Mouse (Mus musculus): ENCODE data around the gene Six5. TPM values are rescaled to one million over a fixed set of nuclear protein-coding genes. Genes with fewer than 3 reads are reported as not detected.
A peak's percentile ranks its signal among the peaks of the same experiment; 100 is the strongest.
"Not testable (repeated sequence)": the region's sequence is repeated elsewhere in the genome, so short reads cannot be mapped to it uniquely, and the experiment has no call there.

Gene Six5
- polyA plus RNA-seq, 1 experiment from 2014 or later = 5.9 TPM

DNA sequence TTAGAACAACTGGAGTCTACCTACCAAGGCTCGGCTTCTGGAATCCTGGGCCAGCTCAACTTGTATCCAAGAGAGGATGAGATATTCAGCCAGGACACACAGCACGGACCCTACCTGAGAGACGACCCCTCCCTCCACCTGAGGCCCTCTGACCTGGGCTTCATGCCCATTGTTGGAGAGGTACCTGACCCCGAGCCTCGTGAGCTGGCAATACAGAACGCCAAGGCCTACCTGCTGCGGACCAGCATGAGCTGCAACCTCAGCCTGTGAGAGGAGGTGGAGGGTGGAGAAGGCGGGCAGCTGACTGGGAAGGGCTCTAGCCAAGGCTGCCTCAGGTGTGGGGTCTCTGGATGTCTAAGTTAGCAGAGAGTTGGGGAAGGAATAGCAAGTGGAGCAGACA is 39.3 kb upstream of the Six5 start:
- Histone ChIP-seq H3K9ac (no peak overlapping the region), H3K27me3 (replicated peaks) (no peaks in the 10 kb centered on the region), H3K4me2 (no peak overlapping the region), H3K4me3 (no peak overlapping the region), H3K4me1 (peaks cover 12% of the 10 kb centered on the region), H3K9me3 (no peaks in the 10 kb centered on the region), H3K27ac (replicated peaks) (no peak overlapping the region), H3K36me3 (peaks cover 39% of the 10 kb centered on the region)
- no peak for ATAC-seq (ENCODE audit: extremely low read depth, insufficient number of reproducible peaks, low FRiP score, low TSS enrichment)
- WGBS = 90% methylated on average over 8 of the region's 8 CpGs

- H3K36me3 ChIP-seq = peaks cover 16% of the 10 kb centered on the region
- peaks cover 1% of the 10 kb centered on the region; the same call in 1 of the 2 replicates for H3K27me3 ChIP-seq (replicated peaks)
- peaks cover 12% of the 10 kb centered on the region for H3K4me1 ChIP-seq
- H3K9me3 ChIP-seq = no peaks in the 10 kb centered on the region
- no peak overlapping the region for H3K9ac ChIP-seq
- no peak for ATAC-seq (ENCODE audit: extremely low read depth, insufficient number of reproducible peaks, low FRiP score, low TSS enrichment)
- H3K4me3 ChIP-seq = no peak overlapping the region
- 76% methylated on average over 10 of the region's 10 CpGs for WGBS
- H3K4me2 ChIP-seq = no peak overlapping the region
- no peak overlapping the region for H3K27ac ChIP-seq (replicated peaks)
Observed at GRCm38 (mm10) chr7:19057405-19057804, 37.0 kb upstream of the Six5 start.

GRCm38 (mm10) chr7:19065896-19066295 is 28.5 kb upstream of the Six5 start:
- WGBS = 39% methylated on average over 13 of the region's 13 CpGs

DNA sequence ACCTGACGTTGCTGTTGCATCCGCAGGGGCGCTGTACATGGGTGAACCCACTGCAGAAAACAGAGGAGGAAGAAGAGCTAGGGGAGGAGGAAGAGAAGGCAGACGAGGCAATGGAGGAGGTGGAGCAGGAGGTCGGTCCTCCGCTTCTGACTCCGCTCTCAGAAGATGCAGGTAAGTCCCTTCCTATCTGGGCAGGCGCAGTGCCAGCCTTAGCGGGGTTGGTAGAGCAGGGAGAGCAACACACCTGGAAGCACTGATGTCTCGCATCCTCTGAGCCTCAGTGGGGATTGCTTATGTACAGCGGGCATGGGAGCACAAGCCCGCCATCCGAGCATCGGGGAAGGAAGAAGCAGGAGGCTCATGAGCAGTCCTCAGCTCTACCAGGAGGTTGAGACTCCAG is 27.3 kb upstream of the Six5 start:
- Histone ChIP-seq H3K9ac (no peak overlapping the region), H3K4me3 (no peak overlapping the region), H3K4me1 (no peaks in the 10 kb centered on the region), H3K27ac (replicated peaks) (no peak overlapping the region), H3K9me3 (no peaks in the 10 kb centered on the region; the same call in 1 of the 2 replicates), H3K36me3 (no peaks in the 10 kb centered on the region), H3K27me3 (replicated peaks) (peaks cover 59% of the 10 kb centered on the region), H3K4me2 (no peak overlapping the region)
- ATAC-seq (ENCODE audit: extremely low read depth, insufficient number of reproducible peaks, low FRiP score, low TSS enrichment) = no peak
- 31% methylated on average over 14 of the region's 14 CpGs for WGBS

More at GRCm38 (mm10) chr7:19065896-19066295, 28.5 kb upstream of the Six5 start:
- Histone ChIP-seq H3K27me3 (replicated peaks) (peaks cover 59% of the 10 kb centered on the region), H3K27ac (replicated peaks) (no peak overlapping the region), H3K4me2 (peak overlapping the region; percentile 36), H3K4me1 (no peaks in the 10 kb centered on the region), H3K9me3 (no peaks in the 10 kb centered on the region; the same call in 1 of the 2 replicates), H3K4me3 (peak overlapping the region; percentile 14; the same call in 1 of the 2 replicates), H3K36me3 (no peaks in the 10 kb centered on the region), H3K9ac (0 out of 2 replicates have a peak overlapping the region, but pooled peaks have one; percentile 19)
- no peak for ATAC-seq (ENCODE audit: extremely low read depth, insufficient number of reproducible peaks, low FRiP score, low TSS enrichment)

DNA sequence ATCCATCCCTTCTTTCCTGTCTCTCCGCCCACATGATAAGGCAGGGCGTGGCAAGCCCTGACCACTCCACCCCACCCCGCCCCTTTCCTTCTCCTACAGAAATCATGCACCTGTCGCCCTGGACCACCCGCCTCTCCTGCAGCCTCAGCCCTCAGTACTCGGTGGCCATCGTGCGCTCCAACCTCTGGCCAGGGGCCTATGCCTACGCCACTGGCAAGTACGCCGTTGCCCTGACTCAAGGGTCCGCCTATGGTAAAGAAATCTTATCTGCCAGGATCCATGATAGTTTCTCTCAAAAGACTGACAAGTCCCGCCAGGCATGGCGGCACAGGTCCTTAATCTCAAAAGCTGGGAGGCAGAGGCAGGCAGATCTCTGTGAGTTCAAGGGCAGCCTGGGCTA is 26.5 kb upstream of the Six5 start:
- H3K36me3 ChIP-seq = no peaks in the 10 kb centered on the region
- no peaks in the 10 kb centered on the region for H3K4me1 ChIP-seq
- ATAC-seq (ENCODE audit: extremely low read depth, insufficient number of reproducible peaks, low FRiP score, low TSS enrichment) = no peak
- 56% methylated on average over 11 of the region's 14 CpGs for WGBS
- no peak overlapping the region for H3K4me2 ChIP-seq
- H3K9me3 ChIP-seq = no peaks in the 10 kb centered on the region; the same call in 1 of the 2 replicates
- no peak overlapping the region for H3K4me3 ChIP-seq
- no peak overlapping the region for H3K9ac ChIP-seq
- H3K27ac ChIP-seq (replicated peaks) = no peak overlapping the region
- peaks cover 53% of the 10 kb centered on the region for H3K27me3 ChIP-seq (replicated peaks)

- ATAC-seq (ENCODE audit: extremely low read depth, insufficient number of reproducible peaks, low FRiP score, low TSS enrichment) = no peak
- WGBS = 2% methylated on average over 2 of the region's 2 CpGs
- Histone ChIP-seq H3K9ac (no peak overlapping the region), H3K4me1 (no peaks in the 10 kb centered on the region), H3K4me2 (no peak overlapping the region), H3K36me3 (no peaks in the 10 kb centered on the region), H3K9me3 (no peaks in the 10 kb centered on the region; the same call in 1 of the 2 replicates), H3K27ac (replicated peaks) (no peak overlapping the region), H3K4me3 (no peak overlapping the region), H3K27me3 (replicated peaks) (peaks cover 45% of the 10 kb centered on the region)
Observed at GRCm38 (mm10) chr7:19068707-19069106, 25.7 kb upstream of the Six5 start.

DNA sequence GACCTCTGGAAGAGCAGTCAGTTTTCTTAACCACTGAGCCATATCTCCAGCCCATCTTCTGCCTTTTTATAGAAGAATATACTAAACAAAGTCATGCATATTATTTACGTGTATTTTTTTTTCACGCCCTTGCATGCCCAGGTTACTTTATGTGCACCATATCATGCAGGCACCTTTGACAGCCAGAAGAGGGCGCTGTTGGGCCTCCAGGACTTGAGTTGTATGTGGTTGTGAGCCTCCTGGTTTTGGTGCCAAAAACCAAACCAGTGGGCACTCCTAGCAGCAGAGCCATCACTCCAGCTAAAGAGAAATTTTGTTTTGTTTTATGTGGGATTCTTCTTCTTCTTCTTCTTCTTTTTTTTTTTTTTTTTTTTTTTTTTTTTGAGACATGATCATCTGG is 24.9 kb upstream of the Six5 start:
- ATAC-seq (ENCODE audit: extremely low read depth, insufficient number of reproducible peaks, low FRiP score, low TSS enrichment) = no peak
- 44% methylated on average over 3 of the region's 3 CpGs for WGBS
- Histone ChIP-seq H3K4me2 (no peak overlapping the region), H3K9me3 (no peaks in the 10 kb centered on the region; the same call in 1 of the 2 replicates), H3K27ac (replicated peaks) (no peak overlapping the region), H3K9ac (no peak overlapping the region), H3K36me3 (no peaks in the 10 kb centered on the region), H3K4me3 (no peak overlapping the region), H3K27me3 (replicated peaks) (peaks cover 37% of the 10 kb centered on the region), H3K4me1 (no peaks in the 10 kb centered on the region)

GRCm38 (mm10) chr7:19071024-19071423 is 23.4 kb upstream of the Six5 start:
- not testable (repeated sequence) for H3K27ac ChIP-seq (replicated peaks); H3K9me3 ChIP-seq; ATAC-seq (ENCODE audit: extremely low read depth, insufficient number of reproducible peaks, low FRiP score, low TSS enrichment); H3K4me1 ChIP-seq; H3K4me2 ChIP-seq; H3K4me3 ChIP-seq; H3K36me3 ChIP-seq; H3K9ac ChIP-seq
- WGBS = 39% methylated on average over 3 of the region's 3 CpGs
- peaks cover 22% of the 10 kb centered on the region for H3K27me3 ChIP-seq (replicated peaks)

- Histone ChIP-seq H3K36me3 (peaks cover 8% of the 10 kb centered on the region), H3K9ac (no peak overlapping the region), H3K4me1 (peaks cover 25% of the 10 kb centered on the region), H3K4me2 (no peak overlapping the region), H3K9me3 (no peaks in the 10 kb centered on the region), H3K27ac (replicated peaks) (no peak overlapping the region), H3K27me3 (replicated peaks) (no peaks in the 10 kb centered on the region), H3K4me3 (no peak overlapping the region)
- ATAC-seq (ENCODE audit: extremely low read depth, insufficient number of reproducible peaks, low FRiP score, low TSS enrichment) = no peak
- WGBS = 74% methylated on average over 9 of the region's 9 CpGs
Observed at GRCm38 (mm10) chr7:19073504-19073903, 20.9 kb upstream of the Six5 start.

DNA sequence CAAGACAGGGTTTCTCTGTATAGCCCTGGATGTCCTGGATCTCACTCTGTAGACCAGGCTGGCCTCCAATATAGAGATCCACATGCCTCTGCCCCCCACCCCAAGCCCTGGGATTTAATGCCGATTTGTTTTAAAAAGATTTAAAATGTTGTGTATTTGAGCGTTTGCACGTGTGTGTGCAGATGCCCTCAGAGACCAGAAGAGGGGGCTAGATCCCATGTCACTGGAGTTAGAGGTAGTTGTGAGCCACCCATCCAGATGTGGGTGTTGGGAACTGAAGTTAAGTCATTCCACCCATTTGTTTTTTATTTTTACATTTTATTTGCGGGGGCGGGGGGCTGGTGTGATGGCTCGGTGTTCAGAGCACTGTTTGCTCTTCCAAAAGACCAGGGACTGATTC is 19.9 kb upstream of the Six5 start:
- H3K4me2 ChIP-seq = no peak overlapping the region
- no peaks in the 10 kb centered on the region for H3K9me3 ChIP-seq
- H3K27ac ChIP-seq (replicated peaks) = no peak overlapping the region
- peaks cover 32% of the 10 kb centered on the region for H3K4me1 ChIP-seq
- H3K36me3 ChIP-seq = peaks cover 18% of the 10 kb centered on the region
- no peaks in the 10 kb centered on the region for H3K27me3 ChIP-seq (replicated peaks)
- H3K4me3 ChIP-seq = no peak overlapping the region
- H3K9ac ChIP-seq = no peak overlapping the region
- WGBS = 91% methylated on average over 6 of the region's 6 CpGs
- no peak for ATAC-seq (ENCODE audit: extremely low read depth, insufficient number of reproducible peaks, low FRiP score, low TSS enrichment)

- Histone ChIP-seq H3K4me1 (peaks cover 32% of the 10 kb centered on the region), H3K9me3 (no peaks in the 10 kb centered on the region), H3K36me3 (peaks cover 25% of the 10 kb centered on the region), H3K9ac (peak overlapping the region; percentile 68), H3K4me3 (peak overlapping the region; percentile 99), H3K4me2 (peak overlapping the region; percentile 95), H3K27me3 (replicated peaks) (no peaks in the 10 kb centered on the region), H3K27ac (replicated peaks) (no peak overlapping the region)
- 53% methylated on average over 5 of the region's 5 CpGs for WGBS
- no peak for ATAC-seq (ENCODE audit: extremely low read depth, insufficient number of reproducible peaks, low FRiP score, low TSS enrichment)
Observed at GRCm38 (mm10) chr7:19075231-19075630, 19.2 kb upstream of the Six5 start.

- Histone ChIP-seq H3K27ac (replicated peaks) (peak within 1 kb of the TSS; percentile 92), H3K4me2 (peak within 1 kb of the TSS; percentile 95), H3K4me1 (peaks cover 32% of the 10 kb centered on the region), H3K9me3 (no peaks in the 10 kb centered on the region), H3K36me3 (peaks cover 32% of the 10 kb centered on the region), H3K27me3 (replicated peaks) (no peaks in the 10 kb centered on the region), H3K9ac (peak within 1 kb of the TSS; percentile 100), H3K4me3 (peak within 1 kb of the TSS; percentile 99)
- ATAC-seq (ENCODE audit: extremely low read depth, insufficient number of reproducible peaks, low FRiP score, low TSS enrichment) = peak; percentile 93
- WGBS = 2% methylated on average over 91 of the region's 91 CpGs
Observed at GRCm38 (mm10) chr7:19075723-19076585, 18.4 kb upstream of the Six5 start, which contains the start of gene Dmwd. Dmwd (plus strand) TSS chr7:19076227.
